Mouse (Mus musculus): Measurements from ENCODE around the gene Frmd8. TPM values are rescaled to one million over a fixed set of nuclear protein-coding genes. Genes with fewer than 3 reads are reported as not detected.
"Not testable (repeated sequence)": the region's sequence is repeated elsewhere in the genome, so short reads cannot be mapped to it uniquely, and the experiment has no call there.

Gene Frmd8
- polyA plus RNA-seq, 1 experiment from 2014 or later, result 40.6 TPM

- 3% methylated on average over 36 of the region's 36 CpGs for WGBS
- H3K27me3 ChIP-seq (ENCODE audit: insufficient read depth, poor library complexity, severe bottlenecking), result no peaks in the 10 kb centered on the region
- DNase-seq (ENCODE audit: low spot score), result peak; percentile 98
- H3K27ac ChIP-seq, result peak within 1 kb of the TSS; percentile 95
- H3K4me1 ChIP-seq, result peaks cover 30% of the 10 kb centered on the region
- H3K4me3 ChIP-seq, result peak within 1 kb of the TSS; percentile 79
- H3K9me3 ChIP-seq, result no peaks in the 10 kb centered on the region
- H3K36me3 ChIP-seq, result peaks cover 46% of the 10 kb centered on the region
These were observed 19.1 kb upstream of the Frmd8 start, which contains the start of gene Tigd3 for GRCm38 (mm10) chr19:5894002-5894678. Tigd3 (minus strand) TSS chr19:5894149.

GRCm38 (mm10) chr19:5893282-5894001 lies 18.4 kb upstream of the Frmd8 start:
- WGBS, result 13% methylated on average over 24 of the region's 31 CpGs

GRCm38 (mm10) chr19:5892735-5893134 lies 17.7 kb upstream of the Frmd8 start:
- Histone ChIP-seq H3K4me3 (0 out of 2 replicates have a peak overlapping the region, but pooled peaks have one; percentile 79), H3K27me3 (ENCODE audit: insufficient read depth, poor library complexity, severe bottlenecking) (no peaks in the 10 kb centered on the region), H3K9me3 (no peaks in the 10 kb centered on the region), H3K4me1 (peaks cover 30% of the 10 kb centered on the region), H3K27ac (peak overlapping the region; percentile 95; the same call in 1 of the 2 replicates), H3K36me3 (peaks cover 36% of the 10 kb centered on the region)
- WGBS, result 93% methylated on average over 13 of the region's 13 CpGs
- no peak for DNase-seq (ENCODE audit: low spot score)

More at GRCm38 (mm10) chr19:5893282-5894001, 18.4 kb upstream of the Frmd8 start:
- Histone ChIP-seq H3K36me3 (peaks cover 42% of the 10 kb centered on the region), H3K4me1 (peaks cover 30% of the 10 kb centered on the region), H3K9me3 (no peaks in the 10 kb centered on the region), H3K27me3 (ENCODE audit: insufficient read depth, poor library complexity, severe bottlenecking) (no peaks in the 10 kb centered on the region), H3K27ac (peak overlapping the region; percentile 95), H3K4me3 (peak overlapping the region; percentile 79)
- DNase-seq (ENCODE audit: low spot score), result no peak

GRCm38 (mm10) chr19:5892262-5892661 lies 17.2 kb upstream of the Frmd8 start:
- Histone ChIP-seq H3K4me1 (peaks cover 30% of the 10 kb centered on the region), H3K36me3 (peaks cover 31% of the 10 kb centered on the region), H3K27ac (peak overlapping the region; percentile 4; the same call in 1 of the 2 replicates), H3K9me3 (no peaks in the 10 kb centered on the region), H3K27me3 (ENCODE audit: insufficient read depth, poor library complexity, severe bottlenecking) (no peaks in the 10 kb centered on the region), H3K4me3 (no peak overlapping the region)
- 91% methylated on average over 7 of the region's 7 CpGs for WGBS
- DNase-seq (ENCODE audit: low spot score), result no peak

GRCm38 (mm10) chr19:5891521-5892258 lies 16.6 kb upstream of the Frmd8 start:
- Histone ChIP-seq H3K27me3 (ENCODE audit: insufficient read depth, poor library complexity, severe bottlenecking) (no peaks in the 10 kb centered on the region), H3K27ac (peak overlapping the region; percentile 4; the same call in 1 of the 2 replicates), H3K36me3 (peaks cover 27% of the 10 kb centered on the region), H3K9me3 (no peaks in the 10 kb centered on the region), H3K4me1 (peaks cover 30% of the 10 kb centered on the region), H3K4me3 (no peak overlapping the region)
- WGBS, result 87% methylated on average over 12 of the region's 12 CpGs
- DNase-seq (ENCODE audit: low spot score), result no peak

GRCm38 (mm10) chr19:5889211-5889610 lies 14.1 kb upstream of the Frmd8 start:
- no peak overlapping the region for H3K27ac ChIP-seq
- 71% methylated on average over 4 of the region's 4 CpGs for WGBS
- no peak overlapping the region for H3K4me3 ChIP-seq
- no peaks in the 10 kb centered on the region for H3K27me3 ChIP-seq (ENCODE audit: insufficient read depth, poor library complexity, severe bottlenecking)
- no peak for DNase-seq (ENCODE audit: low spot score)
- peaks cover 30% of the 10 kb centered on the region for H3K4me1 ChIP-seq
- peaks cover 11% of the 10 kb centered on the region for H3K36me3 ChIP-seq
- no peaks in the 10 kb centered on the region for H3K9me3 ChIP-seq

GRCm38 (mm10) chr19:5887234-5887815 lies 12.3 kb upstream of the Frmd8 start:
- no peak for DNase-seq (ENCODE audit: low spot score)
- Histone ChIP-seq H3K27ac (no peak overlapping the region), H3K4me1 (peaks cover 21% of the 10 kb centered on the region), H3K36me3 (peaks cover 10% of the 10 kb centered on the region), H3K27me3 (ENCODE audit: insufficient read depth, poor library complexity, severe bottlenecking) (0 out of 2 replicates have a peak, but pooled peaks cover 6% of the 10 kb centered on the region), H3K4me3 (no peak overlapping the region), H3K9me3 (no peaks in the 10 kb centered on the region)
- WGBS, result 44% methylated on average over 3 of the region's 3 CpGs

GRCm38 (mm10) chr19:5885838-5886237 lies 10.8 kb upstream of the Frmd8 start:
- H3K36me3 ChIP-seq, result no peaks in the 10 kb centered on the region
- H3K4me1 ChIP-seq, result peaks cover 14% of the 10 kb centered on the region
- H3K9me3 ChIP-seq, result no peaks in the 10 kb centered on the region
- WGBS, result 58% methylated on average over 4 of the region's 4 CpGs
- H3K27ac ChIP-seq, result no peak overlapping the region
- 0 out of 2 replicates have a peak, but pooled peaks cover 6% of the 10 kb centered on the region for H3K27me3 ChIP-seq (ENCODE audit: insufficient read depth, poor library complexity, severe bottlenecking)
- DNase-seq (ENCODE audit: low spot score), result no peak
- H3K4me3 ChIP-seq, result no peak overlapping the region

GRCm38 (mm10) chr19:5883935-5884334 lies 8.9 kb upstream of the Frmd8 start:
- Histone ChIP-seq H3K27me3 (ENCODE audit: insufficient read depth, poor library complexity, severe bottlenecking) (0 out of 2 replicates have a peak, but pooled peaks cover 6% of the 10 kb centered on the region), H3K9me3 (no peaks in the 10 kb centered on the region), H3K4me1 (peaks cover 14% of the 10 kb centered on the region), H3K27ac (peak overlapping the region; percentile 42), H3K4me3 (no peak overlapping the region), H3K36me3 (no peaks in the 10 kb centered on the region)
- DNase-seq (ENCODE audit: low spot score), result no peak
- 6% methylated on average over 1 of the region's 1 CpGs for WGBS

- H3K27ac ChIP-seq; H3K4me3 ChIP-seq; DNase-seq (ENCODE audit: low spot score); H3K9me3 ChIP-seq; H3K27me3 ChIP-seq (ENCODE audit: insufficient read depth, poor library complexity, severe bottlenecking); H3K36me3 ChIP-seq: not testable (repeated sequence)
- 89% methylated on average over 5 of the region's 5 CpGs for WGBS
- H3K4me1 ChIP-seq, result peaks cover 22% of the 10 kb centered on the region
These were observed 7.0 kb upstream of the Frmd8 start for GRCm38 (mm10) chr19:5882079-5882478.

GRCm38 (mm10) chr19:5881155-5881554 lies 6.1 kb upstream of the Frmd8 start:
- DNase-seq (ENCODE audit: low spot score), result no peak
- Histone ChIP-seq H3K9me3 (no peaks in the 10 kb centered on the region), H3K4me1 (peaks cover 22% of the 10 kb centered on the region), H3K27ac (no peak overlapping the region), H3K27me3 (ENCODE audit: insufficient read depth, poor library complexity, severe bottlenecking) (0 out of 2 replicates have a peak, but pooled peaks cover 6% of the 10 kb centered on the region), H3K4me3 (no peak overlapping the region), H3K36me3 (no peaks in the 10 kb centered on the region)
- WGBS, result 91% methylated on average over 6 of the region's 6 CpGs

- WGBS, result 86% methylated on average over 7 of the region's 7 CpGs
- H3K4me3 ChIP-seq, result no peak overlapping the region
- H3K27ac ChIP-seq, result 0 out of 2 replicates have a peak overlapping the region, but pooled peaks have one; percentile 16
These were observed 4.7 kb upstream of the Frmd8 start for GRCm38 (mm10) chr19:5879735-5880134.

More at GRCm38 (mm10) chr19:5879735-5880134, 4.7 kb upstream of the Frmd8 start:
- DNase-seq (ENCODE audit: low spot score), result no peak
- Histone ChIP-seq H3K36me3 (no peaks in the 10 kb centered on the region), H3K27me3 (ENCODE audit: insufficient read depth, poor library complexity, severe bottlenecking) (0 out of 2 replicates have a peak, but pooled peaks cover 6% of the 10 kb centered on the region), H3K9me3 (no peaks in the 10 kb centered on the region), H3K4me1 (peaks cover 28% of the 10 kb centered on the region)

All from heart, embryonic 10.5 days (tissue).